Mouse (Mus musculus) lung, postnatal 4 days (tissue): ENCODE measurements at regions not wholly inside any gene's neighbourhood (a gene's known extent, or its start where the extent isn't known, plus 50 kb on each side); places are given as distances from the start of the nearest gene placed in this dataset.

Source experiments
- DNase-seq, 2 experiments: peaks; one replicate each; pipeline ENCODE4 v3.0.0; 2021

DNA sequence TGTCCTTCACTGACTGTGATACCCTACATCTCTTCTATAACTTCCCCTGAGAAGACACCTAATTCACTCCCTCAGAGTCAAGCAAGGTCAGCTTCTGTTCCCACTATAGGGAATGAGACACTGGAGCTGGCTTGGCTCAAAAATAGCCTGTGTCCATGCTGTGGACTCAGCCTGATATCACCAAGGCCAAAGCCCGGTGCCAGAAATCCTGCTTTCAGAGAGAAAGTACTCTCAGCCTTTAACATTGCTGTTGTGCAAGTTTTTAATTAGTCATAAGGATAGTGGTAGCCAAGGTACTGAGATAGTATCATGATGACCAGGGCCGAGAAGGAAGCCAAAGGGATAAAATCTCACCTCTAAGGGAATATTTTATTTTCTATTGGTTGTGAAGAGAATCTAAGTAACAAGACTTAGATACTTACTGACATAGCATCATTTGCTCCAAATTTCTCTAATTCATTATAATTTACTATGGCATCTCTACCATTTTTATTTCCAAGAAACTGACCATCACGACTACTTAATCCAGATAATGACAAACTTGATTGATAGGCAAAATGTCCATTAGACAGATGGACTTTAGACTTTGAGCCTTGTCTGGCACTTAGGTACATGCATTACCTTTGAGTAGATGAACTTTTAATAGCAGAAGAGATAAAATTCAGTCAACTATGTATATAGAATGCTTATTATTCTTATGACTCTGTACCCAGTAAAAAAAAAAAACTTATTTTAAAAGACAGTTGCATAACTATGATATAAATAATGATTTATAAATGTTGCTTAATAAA lies 64.7 kb upstream of the Nrip1 start:
- no peak for DNase-seq

DNA sequence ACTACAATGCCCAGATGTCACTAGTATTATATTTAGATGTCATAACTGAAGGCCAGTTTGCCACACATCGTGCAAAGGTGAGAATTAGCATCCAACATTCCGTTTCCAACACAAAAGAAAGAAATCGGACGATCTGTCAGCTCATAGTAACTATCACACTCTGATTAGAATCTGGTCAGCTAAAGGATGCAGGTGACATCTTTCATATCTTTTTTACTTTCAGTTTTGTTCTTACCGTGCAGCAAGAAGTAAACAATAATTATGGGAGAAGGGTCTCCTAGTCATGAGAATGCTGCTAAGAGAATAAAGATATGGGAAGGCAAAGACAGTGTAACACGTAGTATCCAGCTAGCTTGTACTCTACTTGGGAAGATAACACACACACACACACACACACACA lies 62.7 kb upstream of the Nrip1 start:
- no peak for DNase-seq

DNA sequence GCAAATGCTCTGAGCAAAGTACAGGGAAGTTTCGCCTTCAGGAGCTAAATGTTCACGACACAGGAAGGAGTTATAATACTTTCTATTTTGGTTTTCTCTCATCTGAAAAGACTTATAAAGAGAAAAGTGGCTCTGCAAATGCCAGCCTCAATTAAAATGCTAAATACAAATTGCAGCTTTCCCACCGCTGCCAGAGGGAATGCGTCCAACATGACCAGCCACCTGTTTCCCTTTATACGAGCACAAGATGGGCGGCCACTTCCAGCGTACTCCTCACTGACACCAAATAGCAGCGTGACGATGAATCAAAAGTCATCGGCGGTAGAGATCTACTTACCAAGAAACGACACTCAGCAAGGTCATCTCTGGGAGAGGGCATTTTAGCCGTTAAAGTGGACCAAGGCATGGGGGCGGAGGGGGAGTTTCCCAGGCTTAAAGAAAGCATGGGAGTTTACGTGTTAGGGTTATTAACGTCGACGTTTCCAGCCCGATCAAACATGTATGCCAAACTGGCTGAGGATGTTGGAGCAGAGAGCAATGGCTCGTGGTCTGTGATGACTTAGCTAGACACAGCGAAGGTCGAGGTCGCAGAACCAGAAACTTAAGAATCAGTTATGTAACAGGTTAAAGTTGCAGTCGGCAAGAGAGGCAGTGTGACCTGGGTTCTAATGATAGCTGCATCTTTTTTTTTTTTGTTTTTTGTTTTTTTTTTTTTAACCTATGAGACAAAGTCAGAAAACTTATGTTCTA lies 59.6 kb upstream of the Nrip1 start:
- DNase-seq: no peak

DNA sequence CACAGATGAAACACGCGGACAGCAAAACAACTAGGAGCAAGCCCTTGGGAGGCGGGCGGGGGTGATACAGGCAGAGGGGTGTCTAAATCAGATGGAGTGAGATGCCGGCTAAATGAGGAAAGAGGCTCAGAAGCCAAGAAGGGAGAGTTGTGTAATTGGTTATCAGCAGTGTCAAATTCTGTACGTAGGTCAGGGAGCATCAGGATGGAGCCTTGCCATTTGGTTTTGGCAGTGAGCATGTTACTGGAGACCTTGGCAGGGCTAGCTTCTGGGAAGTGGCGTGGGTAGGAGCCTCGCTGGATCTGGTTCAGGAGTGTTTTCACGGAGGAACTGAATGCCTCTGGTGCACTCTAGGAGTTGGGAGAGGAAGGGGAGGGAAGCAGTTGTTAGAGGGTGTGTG lies 58.7 kb upstream of the Nrip1 start:
- peak; percentile 25 to 34 for DNase-seq

DNA sequence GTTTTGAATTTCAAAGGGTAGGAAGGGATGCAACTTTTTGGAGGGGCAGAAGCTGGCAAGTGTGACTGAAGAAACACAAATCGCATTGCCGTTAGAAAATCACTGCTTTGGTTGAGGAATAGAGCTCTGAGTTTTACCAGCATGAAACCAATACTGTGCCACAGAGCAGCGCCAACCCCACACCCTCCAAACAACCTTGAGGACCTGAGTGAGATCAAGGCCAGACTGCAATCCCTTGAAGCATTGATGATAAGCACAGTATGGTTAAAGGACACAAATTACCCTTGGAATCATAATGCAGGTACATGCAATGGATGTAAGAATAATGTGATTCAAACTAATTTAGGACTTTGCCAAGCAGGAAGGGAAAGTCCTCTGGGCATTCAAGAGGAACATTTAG lies 55.5 kb upstream of the Nrip1 start:
- DNase-seq: no peak

DNA sequence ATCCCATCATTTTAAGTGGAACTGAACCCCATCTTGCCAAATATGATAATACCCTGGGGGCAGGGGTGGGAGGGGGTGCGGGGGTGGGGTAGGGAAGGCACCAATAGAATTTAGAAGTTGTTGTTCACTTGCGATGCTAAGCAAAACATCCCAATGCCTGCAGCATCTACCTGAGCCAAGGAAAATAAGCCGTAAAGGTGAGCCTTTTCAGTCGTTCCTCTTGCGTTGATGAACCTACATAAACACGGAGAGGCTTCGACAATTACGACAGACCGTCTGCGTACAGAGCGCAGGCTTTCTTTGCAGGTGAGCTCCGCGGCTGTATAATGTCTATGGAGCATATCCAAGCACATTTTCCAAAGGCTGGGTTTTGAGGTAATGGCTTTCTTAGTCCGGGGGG lies 50.3 kb upstream of the Nrip1 start:
- DNase-seq: no peak
